Mouse (Mus musculus): ENCODE data around the gene Gm13287. TPM values are rescaled to one million over a fixed set of nuclear protein-coding genes. Genes with fewer than 3 reads are reported as not detected.
"Not testable (repeated sequence)": the region's sequence is repeated elsewhere in the genome, so short reads cannot be mapped to it uniquely, and the experiment has no call there.

The Gm13287 gene
- polyA plus RNA-seq (2015; fragmentation: Nextera tagmentation; extraction: Ambion mirVana): not detected in 2 replicates

- DNase-seq (ENCODE audit: low spot score): not testable (repeated sequence)
Measured at GRCm38 (mm10) chr4:88802954-88803353, at the start of gene Gm13287. Gm13287 (plus strand) TSS chr4:88803254.

GRCm38 (mm10) chr4:88754818-88755340, 48.2 kb upstream of the Gm13287 start, which contains the start of gene Gm13271:
Gm13271 (plus strand) TSS chr4:88754868.
- not testable (repeated sequence) for DNase-seq (ENCODE audit: low spot score)

GRCm38 (mm10) chr4:88756581-88757513, 46.2 kb upstream of the Gm13287 start:
- DNase-seq (ENCODE audit: low spot score): peak; percentile 35

- DNase-seq (ENCODE audit: low spot score): peak; percentile 83
Measured at GRCm38 (mm10) chr4:88757628-88758031, 45.4 kb upstream of the Gm13287 start.

GRCm38 (mm10) chr4:88758751-88759150, 44.3 kb upstream of the Gm13287 start:
- DNase-seq (ENCODE audit: low spot score): not testable (repeated sequence)

GRCm38 (mm10) chr4:88759610-88760268, 43.3 kb upstream of the Gm13287 start, which contains the start of gene Gm13283:
Gm13283 (plus strand) TSS chr4:88760119.
- not testable (repeated sequence) for DNase-seq (ENCODE audit: low spot score)

- DNase-seq (ENCODE audit: low spot score): peak; percentile 30
Measured at GRCm38 (mm10) chr4:88760431-88760830, 42.6 kb upstream of the Gm13287 start.

- DNase-seq (ENCODE audit: low spot score): not testable (repeated sequence)
Measured at GRCm38 (mm10) chr4:88761776-88762175, 41.3 kb upstream of the Gm13287 start.

GRCm38 (mm10) chr4:88762341-88762740, 40.7 kb upstream of the Gm13287 start:
- DNase-seq (ENCODE audit: low spot score): not testable (repeated sequence)

- DNase-seq (ENCODE audit: low spot score): peak; percentile 52
Measured at GRCm38 (mm10) chr4:88763384-88764018, 39.6 kb upstream of the Gm13287 start.

GRCm38 (mm10) chr4:88773534-88773933, 29.5 kb upstream of the Gm13287 start, which contains the start of gene Gm13290:
Gm13290 (plus strand) TSS chr4:88773834.
- DNase-seq (ENCODE audit: low spot score): not testable (repeated sequence)

GRCm38 (mm10) chr4:88776622-88777021, 26.4 kb upstream of the Gm13287 start, which contains the start of gene Gm13289:
Gm13289 (plus strand) TSS chr4:88776922.
- DNase-seq (ENCODE audit: low spot score): not testable (repeated sequence)

- DNase-seq (ENCODE audit: low spot score): not testable (repeated sequence)
Measured at GRCm38 (mm10) chr4:88779550-88779949, 23.5 kb upstream of the Gm13287 start, which contains the start of gene Gm13272. Gm13272 (plus strand) TSS chr4:88779850.

GRCm38 (mm10) chr4:88780320-88780719, 22.7 kb upstream of the Gm13287 start:
- not testable (repeated sequence) for DNase-seq (ENCODE audit: low spot score)

- not testable (repeated sequence) for DNase-seq (ENCODE audit: low spot score)
Measured at GRCm38 (mm10) chr4:88781831-88782230, 21.2 kb upstream of the Gm13287 start, which contains the start of gene Ifnz. Ifnz (plus strand) TSS chr4:88782131.

- DNase-seq (ENCODE audit: low spot score): not testable (repeated sequence)
Measured at GRCm38 (mm10) chr4:88782335-88782734, 20.7 kb upstream of the Gm13287 start.

- DNase-seq (ENCODE audit: low spot score): not testable (repeated sequence)
Measured at GRCm38 (mm10) chr4:88785409-88785808, 17.6 kb upstream of the Gm13287 start, which contains the start of gene Gm13276. Gm13276 (plus strand) TSS chr4:88785709.

- DNase-seq (ENCODE audit: low spot score): not testable (repeated sequence)
Measured at GRCm38 (mm10) chr4:88788402-88788801, 14.7 kb upstream of the Gm13287 start, which contains the start of gene Gm13277. Gm13277 (plus strand) TSS chr4:88788632.

GRCm38 (mm10) chr4:88791250-88791649, 11.8 kb upstream of the Gm13287 start, which contains the start of gene Gm13278:
Gm13278 (plus strand) TSS chr4:88791550.
- not testable (repeated sequence) for DNase-seq (ENCODE audit: low spot score)
